Mouse (Mus musculus) E14TG2a.4 (cell line): ENCODE results near the gene Rpl5.
"Not testable (repeated sequence)": the region's sequence is repeated elsewhere in the genome, so short reads cannot be mapped to it uniquely, and the experiment has no call there.

Experiments
- H3K27me3 ChIP-seq: 2 replicates; pipeline ENCODE4 v1.6.1; 2014; ENCODE audit warnings: low read length, control low read depth; ENCODE audit not compliant: insufficient read depth
- H3K36me3 ChIP-seq: 2 replicates; pipeline ENCODE4 v1.6.1; 2014; ENCODE audit warnings: low read length, control low read depth; ENCODE audit not compliant: insufficient read depth
- H3K4me1 ChIP-seq: replicated peaks from 2 replicates; pipeline ENCODE4 v1.6.1; 2014; ENCODE audit warnings: low read depth, low read length, control low read depth
- H3K4me3 ChIP-seq: replicated peaks from 2 replicates; pipeline ENCODE4 v1.5.1; 2014; ENCODE audit warnings: mild to moderate bottlenecking, low read length
- H3K9me3 ChIP-seq: 2 replicates; pipeline ENCODE4 v1.6.1; 2014; ENCODE audit warnings: low read length, control low read depth
- CTCF ChIP-seq: conservative IDR thresholded peaks from 2 replicates; pipeline ENCODE4 v1.5.1; 2014; ENCODE audit warnings: low read length
- NANOG ChIP-seq: IDR thresholded peaks from 2 replicates; pipeline ENCODE4 v1.6.1; 2014; ENCODE audit warnings: borderline replicate concordance, low read length, mixed read lengths
- POU5F1 ChIP-seq: IDR thresholded peaks from 2 replicates; pipeline ENCODE4 v1.6.1; 2014; ENCODE audit warnings: low read length, borderline replicate concordance

Rpl5 gene

GRCm38 (mm10) chr5:107933202-107933974 lies 33.1 kb downstream of the Rpl5 start:
- Histone ChIP-seq H3K9me3 (no peaks in the 10 kb centered on the region), H3K4me1 (no peaks in the 10 kb centered on the region), H3K36me3 (no peaks in the 10 kb centered on the region), H3K27me3 (no peaks in the 10 kb centered on the region), H3K4me3 (no peak overlapping the region)
- TF ChIP-seq POU5F1 (no peak), NANOG (no peak), CTCF (no peak)

GRCm38 (mm10) chr5:107934770-107935543 lies 34.7 kb downstream of the Rpl5 start:
- Histone ChIP-seq H3K27me3 (no peaks in the 10 kb centered on the region), H3K36me3 (no peaks in the 10 kb centered on the region), H3K9me3 (no peaks in the 10 kb centered on the region), H3K4me3 (no peak overlapping the region), H3K4me1 (peaks cover 9% of the 10 kb centered on the region)
- TF ChIP-seq POU5F1: no peak

- Histone ChIP-seq H3K36me3 (no peaks in the 10 kb centered on the region), H3K4me1 (peaks cover 15% of the 10 kb centered on the region), H3K27me3 (no peaks in the 10 kb centered on the region), H3K4me3 (no peak overlapping the region), H3K9me3 (no peaks in the 10 kb centered on the region)
- TF ChIP-seq NANOG: no peak
- no peak for TF ChIP-seq POU5F1
- TF ChIP-seq CTCF: no peak
These were observed 36.5 kb downstream of the Rpl5 start for GRCm38 (mm10) chr5:107936625-107937389.

GRCm38 (mm10) chr5:107938483-107938882 lies 38.2 kb downstream of the Rpl5 start:
- H3K36me3 ChIP-seq, H3K4me3 ChIP-seq, H3K27me3 ChIP-seq, H3K9me3 ChIP-seq: not testable (repeated sequence)
- H3K4me1 ChIP-seq: peaks cover 15% of the 10 kb centered on the region

- no peaks in the 10 kb centered on the region for H3K36me3 ChIP-seq
- no peak for TF ChIP-seq CTCF
- no peak for TF ChIP-seq NANOG
- no peak for TF ChIP-seq POU5F1
- H3K4me3 ChIP-seq: no peak overlapping the region
- H3K4me1 ChIP-seq: peaks cover 15% of the 10 kb centered on the region
- no peaks in the 10 kb centered on the region for H3K9me3 ChIP-seq
- no peaks in the 10 kb centered on the region for H3K27me3 ChIP-seq
These were observed 38.6 kb downstream of the Rpl5 start for GRCm38 (mm10) chr5:107938886-107939285.

GRCm38 (mm10) chr5:107939701-107940100 lies 39.4 kb downstream of the Rpl5 start:
- TF ChIP-seq NANOG (no peak), POU5F1 (no peak), CTCF (no peak)
- H3K4me3 ChIP-seq: no peak overlapping the region
- no peaks in the 10 kb centered on the region for H3K27me3 ChIP-seq
- no peaks in the 10 kb centered on the region for H3K9me3 ChIP-seq
- H3K4me1 ChIP-seq: peaks cover 23% of the 10 kb centered on the region
- H3K36me3 ChIP-seq: no peaks in the 10 kb centered on the region

GRCm38 (mm10) chr5:107941222-107941621 lies 40.9 kb downstream of the Rpl5 start:
- no peaks in the 10 kb centered on the region for H3K27me3 ChIP-seq
- H3K9me3 ChIP-seq: no peaks in the 10 kb centered on the region
- TF ChIP-seq CTCF: no peak
- H3K4me3 ChIP-seq: no peak overlapping the region
- peaks cover 28% of the 10 kb centered on the region for H3K4me1 ChIP-seq
- no peaks in the 10 kb centered on the region for H3K36me3 ChIP-seq

- H3K4me1 ChIP-seq: peaks cover 28% of the 10 kb centered on the region
- no peaks in the 10 kb centered on the region for H3K9me3 ChIP-seq
- H3K4me3 ChIP-seq: no peak overlapping the region
- H3K36me3 ChIP-seq: no peaks in the 10 kb centered on the region
- no peaks in the 10 kb centered on the region for H3K27me3 ChIP-seq
- no peak for TF ChIP-seq POU5F1
- TF ChIP-seq CTCF: no peak
- TF ChIP-seq NANOG: no peak
These were observed 42.6 kb downstream of the Rpl5 start for GRCm38 (mm10) chr5:107942941-107943340.
